Mouse (Mus musculus): Measurements from ENCODE around the gene Rac2.

DNA sequence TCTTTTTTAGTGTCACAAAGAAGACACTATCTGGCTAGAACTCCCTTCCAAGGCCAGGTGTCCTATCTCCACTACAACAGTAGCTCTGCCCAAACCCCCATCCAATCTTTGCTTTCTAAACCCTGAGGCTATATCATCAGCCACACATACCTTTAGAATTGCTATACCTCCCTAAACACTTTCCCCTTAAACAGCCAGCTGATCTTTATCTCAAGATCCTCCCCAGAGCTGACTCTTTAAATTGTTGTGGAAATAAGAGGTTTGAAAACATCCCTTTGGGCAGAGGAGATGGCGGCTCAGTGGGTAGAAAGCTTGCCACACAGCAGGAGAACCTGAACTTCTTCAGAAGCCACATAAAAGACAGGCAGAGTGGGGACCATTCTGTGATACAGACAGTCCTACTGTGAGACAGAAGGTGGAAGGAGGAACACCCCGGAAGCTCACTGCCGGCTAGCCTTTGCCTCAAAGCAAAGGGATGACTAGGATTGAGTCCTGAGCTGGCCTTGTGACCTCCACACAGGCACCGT is 3.8 kb upstream of the Rac2 start:
- no peak for TF ChIP-seq EP300 (optimal IDR thresholded peaks at IDR 0.05)
- no peak for TF ChIP-seq CTCF (IDR thresholded peaks at IDR 0.05; ENCODE audit: low read depth)

Data from stomach, postnatal 0 days (tissue).